8 mouse cellular contexts compared by ENCODE assay signal in genomic region chr13:75840752-75841285, GRCm38 (mm10). TPM values are rescaled to one million over a fixed set of nuclear protein-coding genes. Genes with fewer than 3 reads are reported as not detected.
DNase-seq lines count a peak whose midpoint lies in the region; ATAC-seq and TF ChIP-seq lines count a peak whose summit lies in the region.

No protein-coding gene starts in this region.

- H3K9me3 ChIP-seq in MEL (replicated peaks; ENCODE audit: insufficient read depth, low read length) = no peaks in the 10 kb centered on the region
- H3K9me3 ChIP-seq in forebrain, embryonic 12.5 days = no peaks in the 10 kb centered on the region
- no peaks in the 10 kb centered on the region for H3K9me3 ChIP-seq in intestine, embryonic 16.5 days (ENCODE audit: control insufficient read depth, low read length)
- H3K9me3 ChIP-seq in midbrain, embryonic 16.5 days (replicated peaks; ENCODE audit: control insufficient read depth, low read length, poor library complexity, severe bottlenecking) = no peaks in the 10 kb centered on the region

- no peaks in the 10 kb centered on the region; the same call in 1 of the 2 replicates for H3K79me2 ChIP-seq in MEL (ENCODE audit: control insufficient read depth, insufficient read depth, low read length, poor library complexity)

- DNase-seq in kidney, adult 18-20 months = peak; percentile 18
- DNase-seq in kidney, adult 9 months = no peak
- DNase-seq in MEL (ENCODE audit: low read depth, low spot score) = peak; percentile 38
- no peak for DNase-seq in urinary bladder, postnatal 10 days (ENCODE audit: low spot score)
- DNase-seq in gastrocnemius, adult 18-20 months (ENCODE audit: low spot score) = no peak

- TF ChIP-seq RAD21 in MEL (IDR thresholded peaks at IDR 0.05; ENCODE audit: low read depth, low read length) = no peak

- peak overlapping the region; percentile 64 to 80 for H3K4me3 ChIP-seq in MEL (ENCODE audit: control insufficient read depth in 1 of 2, insufficient read depth in 1 of 2, low read depth in 2 of 2, low read length in 2 of 2)
- peak overlapping the region; percentile 47 for H3K4me3 ChIP-seq in forebrain, embryonic 12.5 days (replicated peaks)
- H3K4me3 ChIP-seq in intestine, embryonic 16.5 days (ENCODE audit: low read length) = peak overlapping the region; percentile 66
- H3K4me3 ChIP-seq in midbrain, embryonic 16.5 days (ENCODE audit: low read depth, low read length) = peak overlapping the region; percentile 59

- peak overlapping the region; percentile 73 for H3K4me2 ChIP-seq in forebrain, embryonic 12.5 days
- H3K4me2 ChIP-seq in intestine, embryonic 16.5 days (ENCODE audit: low read depth, low read length) = peak overlapping the region; percentile 62
- peak overlapping the region; percentile 61 for H3K4me2 ChIP-seq in midbrain, embryonic 16.5 days (ENCODE audit: low read length)

- peaks cover 0 to 25% of the 10 kb centered on the region in 2 experiments; a peak in 2 of 4 replicates for H3K36me3 ChIP-seq in MEL (ENCODE audit: control insufficient read depth in 1 of 2, insufficient read depth in 2 of 2, low read length in 2 of 2)
- H3K36me3 ChIP-seq in forebrain, embryonic 12.5 days (replicated peaks) = no peaks in the 10 kb centered on the region
- no peaks in the 10 kb centered on the region for H3K36me3 ChIP-seq in intestine, embryonic 16.5 days (ENCODE audit: control insufficient read depth, insufficient read depth, low read length)
- H3K36me3 ChIP-seq in midbrain, embryonic 16.5 days (ENCODE audit: control insufficient read depth, insufficient read depth, low read length) = no peaks in the 10 kb centered on the region

- no peak for TF ChIP-seq CTCF in MEL (IDR thresholded peaks at IDR 0.05 in 2 of 3, conservative IDR thresholded peaks at IDR 0.05 in 1 of 3; ENCODE audit: control insufficient read depth in 1 of 3, insufficient read depth in 1 of 3, low read depth in 2 of 3, low read length in 3 of 3, poor library complexity in 1 of 3, severe bottlenecking in 1 of 3)

- H3K27me3 ChIP-seq in MEL (ENCODE audit: control insufficient read depth in 1 of 2, insufficient read depth in 2 of 2, low read length in 2 of 2) = no peaks in the 10 kb centered on the region
- H3K27me3 ChIP-seq in forebrain, embryonic 12.5 days = no peaks in the 10 kb centered on the region
- H3K27me3 ChIP-seq in intestine, embryonic 16.5 days (replicated peaks; ENCODE audit: control insufficient read depth, insufficient read depth, low read length) = no peaks in the 10 kb centered on the region
- H3K27me3 ChIP-seq in midbrain, embryonic 16.5 days (ENCODE audit: control insufficient read depth, insufficient read depth, low read depth, low read length) = no peaks in the 10 kb centered on the region

- peak overlapping the region; percentile 49 for H3K9ac ChIP-seq in MEL (ENCODE audit: control insufficient read depth, low read depth, low read length, poor library complexity, severe bottlenecking)
- H3K9ac ChIP-seq in forebrain, embryonic 12.5 days = peak overlapping the region; percentile 49
- H3K9ac ChIP-seq in intestine, embryonic 16.5 days (ENCODE audit: low read depth, low read length) = peak overlapping the region; percentile 72
- H3K9ac ChIP-seq in midbrain, embryonic 16.5 days (ENCODE audit: low read depth, low read length) = peak overlapping the region; percentile 72

- TF ChIP-seq POLR2A in MEL (IDR thresholded peaks at IDR 0.05; ENCODE audit: control insufficient read depth in 1 of 2, insufficient read depth in 1 of 2, low read depth in 1 of 2, low read length in 2 of 2, poor library complexity in 1 of 2) = no peak

- TF ChIP-seq EP300 in MEL (IDR thresholded peaks at IDR 0.05; ENCODE audit: low read depth in 1 of 2, low read length in 2 of 2) = no peak

- 53% methylated on average over 6 of the region's 6 CpGs for WGBS in forebrain, embryonic 12.5 days
- WGBS in intestine, embryonic 16.5 days = 29% methylated on average over 6 of the region's 6 CpGs
- 37% methylated on average over 6 of the region's 6 CpGs for WGBS in midbrain, embryonic 16.5 days

- peaks cover 11 to 30% of the 10 kb centered on the region in 2 experiments for H3K4me1 ChIP-seq in MEL (ENCODE audit: control insufficient read depth in 1 of 2, insufficient read depth in 2 of 2, low read length in 2 of 2)
- H3K4me1 ChIP-seq in forebrain, embryonic 12.5 days = peaks cover 23% of the 10 kb centered on the region
- H3K4me1 ChIP-seq in intestine, embryonic 16.5 days (ENCODE audit: control insufficient read depth, insufficient read depth, low read length) = peaks cover 33% of the 10 kb centered on the region; the same call in 1 of the 2 replicates
- H3K4me1 ChIP-seq in midbrain, embryonic 16.5 days (ENCODE audit: control insufficient read depth, insufficient read depth, low read length) = peaks cover 12% of the 10 kb centered on the region; the same call in 1 of the 2 replicates

- no peak for ATAC-seq in forebrain, embryonic 12.5 days (ENCODE audit: low FRiP score)
- ATAC-seq in intestine, embryonic 16.5 days = no peak
- peak; percentile 9; the same call in 1 of the 2 replicates for ATAC-seq in midbrain, embryonic 16.5 days

- H3K27ac ChIP-seq in MEL (ENCODE audit: control insufficient read depth, low read depth, low read length) = no peak overlapping the region
- H3K27ac ChIP-seq in forebrain, embryonic 12.5 days = no peak overlapping the region
- H3K27ac ChIP-seq in intestine, embryonic 16.5 days (ENCODE audit: low read length) = peak overlapping the region; percentile 86
- H3K27ac ChIP-seq in midbrain, embryonic 16.5 days (ENCODE audit: low read length) = peak overlapping the region; percentile 83

TF ChIP-seq in MEL, 35 proteins besides CTCF, POLR2A, EP300 and RAD21:
- no peak for TF ChIP-seq TCF12 (IDR thresholded peaks at IDR 0.05; ENCODE audit: low read depth, low read length)
- TF ChIP-seq POLR2AphosphoS2 (IDR thresholded peaks at IDR 0.05; ENCODE audit: low read length) = no peak
- TF ChIP-seq MEF2A (IDR thresholded peaks at IDR 0.05; ENCODE audit: extremely low read depth, insufficient replicate concordance, low read depth, low read length, poor library complexity, severe bottlenecking) = no peak
- TF ChIP-seq MAFK (IDR thresholded peaks at IDR 0.05; ENCODE audit: borderline replicate concordance, low read depth, low read length) = no peak
- no peak for TF ChIP-seq RCOR1 (IDR thresholded peaks at IDR 0.05; ENCODE audit: low read depth, low read length)

RNA-seq across cellular contexts. Expression of gene Glrx, which starts 1.2 kb away (rescaled TPM):
- total RNA-seq in MEL (2012; rRNA removed) = 9.2 and 12.7 TPM in 2 replicates
- 10 to 100 TPM in 1 of 2 experiments, not detected in 1; 20.2 TPM for polyA plus RNA-seq in MEL (2012; ENCODE audit: insufficient read depth in 1 of 2, insufficient read length in 2 of 2, low read depth in 1 of 2, low replicate concordance in 2 of 2, missing spikeins in 1 of 2)
- polyA plus RNA-seq in forebrain, embryonic 12.5 days (2016; fragmentation: Nextera tagmentation; extraction: Ambion mirVana) = 24.3 and 27.8 TPM in 2 replicates
- 210 and 253 TPM in 2 replicates for polyA plus RNA-seq in intestine, embryonic 16.5 days (2015; fragmentation: Nextera tagmentation; extraction: Ambion mirVana)
- polyA plus RNA-seq in midbrain, embryonic 16.5 days (2015; fragmentation: Nextera tagmentation; extraction: Ambion mirVana) = 50.0 and 56.9 TPM in 2 replicates
- 10 to 100 TPM; 29.0 to 31.2 TPM for total RNA-seq in gastrocnemius, adult 18-20 months (2021)

Comparison
In these comparisons a context has a peak if more than half of its experiments do, and no peak if none do; other contexts are left out.
1. DNase-seq: peak in kidney, adult 18-20 months (single experiment) and MEL (single experiment); none in kidney, adult 9 months (single experiment), urinary bladder, postnatal 10 days (single experiment) and gastrocnemius, adult 18-20 months (single experiment).
2. H3K27ac ChIP-seq: peak in intestine, embryonic 16.5 days (single experiment) and midbrain, embryonic 16.5 days (single experiment); none in MEL (single experiment) and forebrain, embryonic 12.5 days (single experiment).
3. Peak in every context shown above with its lines, with median percentiles within 50 percentile points of each other: H3K4me3 ChIP-seq, H3K9ac ChIP-seq and H3K4me2 ChIP-seq.